Mouse (Mus musculus): ENCODE results near the gene Rnaseh2b. TPM values are rescaled to one million over a fixed set of nuclear protein-coding genes. Genes with fewer than 3 reads are reported as not detected.

Rnaseh2b gene
- polyA plus RNA-seq, 1 experiment from 2014 or later, result 65.3 TPM

DNA sequence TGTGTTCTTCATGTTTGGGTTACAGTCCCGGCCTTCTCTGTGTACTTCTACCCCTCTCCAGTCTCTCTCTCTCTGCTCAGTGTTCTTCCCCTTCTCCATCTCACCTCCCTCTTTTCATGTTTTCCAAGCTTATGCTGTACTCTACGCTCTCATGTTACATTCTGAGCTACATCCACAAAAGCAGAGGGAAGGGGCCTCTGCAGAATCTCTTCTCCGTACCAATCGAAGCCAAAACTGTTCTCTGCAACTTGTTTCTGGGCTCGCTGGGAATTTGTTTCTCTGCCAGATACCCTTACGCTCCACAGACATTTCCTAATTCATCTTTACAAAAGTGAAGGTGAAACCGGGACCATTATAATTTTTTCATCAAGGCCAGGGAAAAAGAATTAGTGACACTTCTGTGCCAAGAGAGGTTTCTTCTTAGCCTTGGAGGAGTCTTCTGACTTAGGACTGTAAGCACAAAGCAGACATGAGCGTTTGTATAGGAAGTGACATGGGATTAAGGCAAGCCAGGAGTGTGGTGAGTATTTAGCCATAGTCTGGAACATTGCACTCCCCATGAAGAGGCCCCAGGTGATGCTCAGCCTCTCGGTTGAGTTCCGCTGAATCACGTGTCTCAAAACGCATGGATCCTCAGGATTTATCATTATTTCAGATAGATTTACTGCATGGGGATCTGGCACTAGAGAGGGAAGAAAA lies 21.5 kb upstream of the Rnaseh2b start:
- H3K9me3 ChIP-seq, result no peaks in the 10 kb centered on the region
- H3K36me3 ChIP-seq, result no peaks in the 10 kb centered on the region
- no peaks in the 10 kb centered on the region for H3K27me3 ChIP-seq
- WGBS, result 90% methylated on average over 12 of the region's 12 CpGs
- no peak overlapping the region for H3K4me3 ChIP-seq
- H3K27ac ChIP-seq (replicated peaks), result no peak overlapping the region
- H3K9ac ChIP-seq (replicated peaks), result no peak overlapping the region
- no peak overlapping the region for H3K4me2 ChIP-seq (replicated peaks)
- no peaks in the 10 kb centered on the region for H3K4me1 ChIP-seq
- ATAC-seq (ENCODE audit: low FRiP score, low read depth), result no peak

DNA sequence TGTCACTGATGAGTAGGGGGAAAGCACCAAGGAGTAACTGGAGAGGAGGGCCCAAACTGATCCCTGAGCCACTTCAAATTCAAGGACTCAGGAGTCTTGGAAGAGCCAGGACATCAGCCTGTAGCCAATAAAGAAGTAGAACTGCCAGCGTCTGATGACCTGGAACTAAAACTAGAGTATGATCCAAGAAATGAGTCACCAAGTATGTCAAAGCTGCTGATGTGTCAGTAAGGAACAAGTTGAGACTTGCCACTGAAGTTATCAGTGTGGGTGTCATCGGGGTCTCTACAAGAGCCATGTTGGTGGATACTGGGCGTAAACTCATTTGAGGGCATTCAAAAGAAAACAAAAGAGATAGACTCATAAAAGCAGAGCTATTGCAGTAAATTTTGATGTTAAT lies 18.8 kb upstream of the Rnaseh2b start:
- no peak overlapping the region for H3K4me2 ChIP-seq (replicated peaks)
- no peak overlapping the region for H3K4me3 ChIP-seq
- H3K9me3 ChIP-seq, result no peaks in the 10 kb centered on the region
- 94% methylated on average over 3 of the region's 3 CpGs for WGBS
- no peaks in the 10 kb centered on the region for H3K4me1 ChIP-seq
- H3K9ac ChIP-seq (replicated peaks), result no peak overlapping the region
- ATAC-seq (ENCODE audit: low FRiP score, low read depth), result no peak
- H3K27me3 ChIP-seq, result no peaks in the 10 kb centered on the region
- no peak overlapping the region for H3K27ac ChIP-seq (replicated peaks)
- H3K36me3 ChIP-seq, result no peaks in the 10 kb centered on the region

DNA sequence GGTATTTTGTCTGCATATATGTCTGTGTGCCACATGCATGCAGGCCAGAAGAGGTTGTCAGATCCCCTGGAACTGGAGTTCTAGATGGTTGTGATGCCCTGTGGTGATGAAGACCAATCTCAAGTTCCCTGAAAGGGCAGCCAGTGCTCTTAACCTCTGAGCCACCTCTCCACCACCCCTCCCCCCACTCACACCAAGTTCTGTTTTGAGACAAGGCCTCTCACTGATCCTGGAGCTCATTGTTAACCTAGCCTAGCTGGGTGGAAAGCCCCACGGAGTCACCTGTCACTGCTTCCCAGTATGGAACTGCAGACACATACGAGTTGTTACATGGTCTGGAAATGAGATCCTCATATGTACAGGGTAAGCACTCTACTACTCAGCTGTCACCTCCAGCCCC lies 9.4 kb upstream of the Rnaseh2b start:
- Histone ChIP-seq H3K4me2 (replicated peaks) (no peak overlapping the region), H3K4me1 (no peaks in the 10 kb centered on the region), H3K36me3 (no peaks in the 10 kb centered on the region), H3K9me3 (no peaks in the 10 kb centered on the region), H3K27ac (replicated peaks) (no peak overlapping the region), H3K9ac (replicated peaks) (no peak overlapping the region), H3K27me3 (no peaks in the 10 kb centered on the region), H3K4me3 (no peak overlapping the region)
- WGBS, result 75% methylated on average over 2 of the region's 2 CpGs
- no peak for ATAC-seq (ENCODE audit: low FRiP score, low read depth)

DNA sequence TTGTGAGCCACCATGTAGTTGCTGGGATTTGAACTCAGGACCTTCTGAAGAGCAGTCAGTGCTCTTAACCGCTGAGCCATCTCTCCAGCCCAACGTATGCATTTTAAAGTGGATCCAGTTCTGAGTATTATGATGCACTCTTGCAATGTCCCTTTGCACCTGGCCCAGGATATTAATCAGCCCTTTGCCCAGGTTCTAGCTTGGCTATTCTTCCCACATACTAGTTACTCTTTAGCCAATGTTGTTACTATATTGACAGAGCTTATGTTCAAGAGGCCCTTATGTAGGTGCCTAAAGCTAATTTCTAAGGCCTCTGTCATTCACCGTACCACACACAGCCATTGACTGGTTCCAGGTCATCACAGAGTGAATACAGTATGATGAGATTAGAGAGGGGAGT lies 3.7 kb upstream of the Rnaseh2b start:
- Histone ChIP-seq H3K36me3 (no peaks in the 10 kb centered on the region), H3K27me3 (peaks cover 11% of the 10 kb centered on the region), H3K4me2 (replicated peaks) (no peak overlapping the region), H3K9ac (replicated peaks) (no peak overlapping the region), H3K4me1 (peaks cover 15% of the 10 kb centered on the region), H3K27ac (replicated peaks) (no peak overlapping the region), H3K9me3 (no peaks in the 10 kb centered on the region), H3K4me3 (no peak overlapping the region)
- ATAC-seq (ENCODE audit: low FRiP score, low read depth), result no peak
- WGBS, result 93% methylated on average over 3 of the region's 3 CpGs

DNA sequence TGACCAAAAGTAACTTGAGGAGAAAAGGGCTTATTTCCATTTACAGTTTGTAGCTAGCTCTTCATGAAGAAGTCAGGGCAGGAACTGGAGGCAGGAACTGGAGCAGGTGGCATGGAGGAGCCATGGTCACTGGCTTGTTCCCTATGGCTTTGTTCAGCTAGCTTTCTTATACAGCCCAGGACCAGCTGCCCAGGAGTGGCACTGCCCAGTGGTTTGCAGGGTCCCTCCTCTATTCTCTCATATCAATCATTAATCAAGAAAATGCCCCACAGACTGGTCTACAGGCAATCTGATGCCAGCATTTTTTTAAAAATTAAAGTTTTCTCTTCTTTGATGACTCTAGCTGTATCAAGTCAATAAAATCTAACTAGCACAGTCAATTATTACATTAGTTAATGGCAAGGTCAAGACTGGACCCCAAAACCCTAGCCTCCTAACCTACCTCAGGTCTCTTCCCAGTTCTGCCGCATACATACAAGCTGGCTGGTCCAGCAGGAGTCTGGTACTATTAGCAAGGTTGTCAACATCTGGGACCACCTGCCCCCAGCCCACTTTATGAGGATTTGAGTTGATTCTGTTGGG lies 892 bp upstream of the Rnaseh2b start:
- H3K9me3 ChIP-seq, result no peaks in the 10 kb centered on the region
- no peak overlapping the region for H3K4me2 ChIP-seq (replicated peaks)
- no peak overlapping the region for H3K4me3 ChIP-seq
- ATAC-seq (ENCODE audit: low FRiP score, low read depth), result no peak
- no peak overlapping the region for H3K27ac ChIP-seq (replicated peaks)
- peaks cover 11% of the 10 kb centered on the region for H3K27me3 ChIP-seq
- 95% methylated on average over 1 of the region's 1 CpGs for WGBS
- H3K36me3 ChIP-seq, result no peaks in the 10 kb centered on the region
- no peak overlapping the region for H3K9ac ChIP-seq (replicated peaks)
- H3K4me1 ChIP-seq, result peaks cover 15% of the 10 kb centered on the region

DNA sequence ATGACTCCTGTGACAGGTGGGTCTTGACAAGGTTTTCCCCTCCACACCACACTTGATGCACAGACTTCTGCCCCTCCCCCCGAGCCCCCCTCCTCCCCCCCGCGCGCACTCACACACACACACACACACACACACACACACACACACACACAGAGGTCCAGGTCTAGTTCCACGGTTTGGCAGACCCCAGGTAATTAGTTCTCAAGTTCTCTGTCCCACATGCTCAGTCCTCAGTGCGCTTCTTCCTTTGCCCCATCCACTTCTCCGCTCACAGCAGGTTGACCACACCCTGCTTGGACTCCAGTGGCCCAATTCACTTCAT lies 262 bp upstream of the Rnaseh2b start:
- H3K27ac ChIP-seq (replicated peaks), result no peak overlapping the region
- ATAC-seq (ENCODE audit: low FRiP score, low read depth), result peak; percentile 30; the same call in 1 of the 2 replicates
- H3K9me3 ChIP-seq, result no peaks in the 10 kb centered on the region

DNA sequence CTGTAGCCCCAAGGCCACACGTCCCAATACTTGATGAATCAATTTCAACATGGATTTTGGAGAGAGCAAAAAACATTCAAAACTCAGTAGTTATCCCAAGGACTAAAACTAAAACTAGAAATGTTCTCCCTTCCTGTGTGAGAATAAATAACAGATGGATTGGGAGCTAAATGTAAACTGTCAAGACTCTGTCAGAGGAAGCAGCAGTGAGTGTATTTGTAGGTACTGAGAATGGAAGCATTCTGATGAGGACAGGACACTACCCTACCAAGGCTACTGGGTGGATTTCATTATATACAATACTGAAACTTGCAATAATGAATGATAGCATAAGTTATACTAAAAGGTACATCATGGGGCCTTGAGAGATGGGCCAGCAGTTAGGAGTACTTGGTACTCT lies 6.4 kb downstream of the Rnaseh2b start:
- no peaks in the 10 kb centered on the region for H3K36me3 ChIP-seq
- no peaks in the 10 kb centered on the region for H3K9me3 ChIP-seq
- 85% methylated on average over 1 of the region's 1 CpGs for WGBS
- ATAC-seq (ENCODE audit: low FRiP score, low read depth), result no peak
- H3K4me3 ChIP-seq, result no peak overlapping the region
- no peak overlapping the region for H3K9ac ChIP-seq (replicated peaks)
- H3K27me3 ChIP-seq, result no peaks in the 10 kb centered on the region; the same call in 1 of the 2 replicates
- H3K27ac ChIP-seq (replicated peaks), result no peak overlapping the region
- H3K4me1 ChIP-seq, result no peaks in the 10 kb centered on the region
- no peak overlapping the region for H3K4me2 ChIP-seq (replicated peaks)

More for the DNA sequence above, 262 bp upstream of the Rnaseh2b start:
- H3K9ac ChIP-seq (replicated peaks), result peak overlapping the region; percentile 62
- peaks cover 15% of the 10 kb centered on the region for H3K4me1 ChIP-seq
- peak overlapping the region; percentile 57 for H3K4me3 ChIP-seq
- 32% methylated on average over 3 of the region's 7 CpGs for WGBS
- H3K27me3 ChIP-seq, result peaks cover 11% of the 10 kb centered on the region
- H3K36me3 ChIP-seq, result no peaks in the 10 kb centered on the region
- peak overlapping the region; percentile 99 for H3K4me2 ChIP-seq (replicated peaks)

DNA sequence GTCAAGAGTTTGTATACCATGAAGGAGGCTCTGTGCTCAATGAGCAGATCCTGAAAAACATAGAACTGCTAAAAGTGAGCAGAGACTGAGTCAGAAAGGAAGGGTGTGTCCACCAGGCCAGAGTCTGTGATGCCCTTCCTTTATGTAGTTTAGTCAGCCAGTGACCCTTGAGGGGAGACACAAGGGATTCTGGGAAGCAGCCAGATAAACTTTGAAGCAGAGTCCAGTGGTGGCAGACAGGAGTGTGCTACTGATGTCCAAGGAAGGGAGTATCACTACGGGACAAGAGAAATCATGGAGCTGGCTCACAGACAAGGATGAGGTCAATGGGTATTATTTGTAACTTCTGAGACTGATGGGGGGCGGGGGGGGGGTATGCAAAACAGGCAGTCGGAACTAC lies 7.6 kb downstream of the Rnaseh2b start:
- Histone ChIP-seq H3K27ac (replicated peaks) (no peak overlapping the region), H3K4me2 (replicated peaks) (no peak overlapping the region), H3K27me3 (no peaks in the 10 kb centered on the region), H3K4me1 (no peaks in the 10 kb centered on the region), H3K36me3 (no peaks in the 10 kb centered on the region), H3K4me3 (no peak overlapping the region), H3K9me3 (no peaks in the 10 kb centered on the region), H3K9ac (replicated peaks) (no peak overlapping the region)
- 84% methylated on average over 3 of the region's 3 CpGs for WGBS
- no peak for ATAC-seq (ENCODE audit: low FRiP score, low read depth)

DNA sequence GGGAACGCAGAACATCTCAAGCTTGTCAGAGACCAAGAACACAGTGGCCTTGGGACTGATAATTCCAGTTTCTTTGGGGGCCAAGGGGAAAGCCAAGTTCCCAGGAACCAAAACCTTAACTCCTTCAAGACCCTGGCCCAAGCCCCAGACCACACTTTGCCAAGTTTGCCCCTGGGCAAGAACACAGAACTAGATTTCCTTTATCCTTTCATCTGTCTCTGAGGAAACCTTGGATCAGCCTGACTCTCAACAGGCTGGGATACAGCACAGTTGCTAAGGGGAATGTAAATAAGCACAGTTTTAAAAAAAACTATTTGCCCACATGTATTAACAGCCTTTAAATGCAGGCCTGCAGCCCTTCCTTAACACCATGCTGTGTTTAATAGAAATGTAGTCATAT lies 15.2 kb downstream of the Rnaseh2b start:
- H3K4me3 ChIP-seq, result no peak overlapping the region
- peaks cover 5% of the 10 kb centered on the region; the same call in 1 of the 2 replicates for H3K4me1 ChIP-seq
- ATAC-seq (ENCODE audit: low FRiP score, low read depth), result no peak
- H3K27me3 ChIP-seq, result no peaks in the 10 kb centered on the region
- WGBS, result 96% methylated on average over 1 of the region's 1 CpGs
- H3K9me3 ChIP-seq, result no peaks in the 10 kb centered on the region
- H3K36me3 ChIP-seq, result no peaks in the 10 kb centered on the region
- H3K9ac ChIP-seq (replicated peaks), result no peak overlapping the region
- H3K4me2 ChIP-seq (replicated peaks), result no peak overlapping the region
- no peak overlapping the region for H3K27ac ChIP-seq (replicated peaks)

DNA sequence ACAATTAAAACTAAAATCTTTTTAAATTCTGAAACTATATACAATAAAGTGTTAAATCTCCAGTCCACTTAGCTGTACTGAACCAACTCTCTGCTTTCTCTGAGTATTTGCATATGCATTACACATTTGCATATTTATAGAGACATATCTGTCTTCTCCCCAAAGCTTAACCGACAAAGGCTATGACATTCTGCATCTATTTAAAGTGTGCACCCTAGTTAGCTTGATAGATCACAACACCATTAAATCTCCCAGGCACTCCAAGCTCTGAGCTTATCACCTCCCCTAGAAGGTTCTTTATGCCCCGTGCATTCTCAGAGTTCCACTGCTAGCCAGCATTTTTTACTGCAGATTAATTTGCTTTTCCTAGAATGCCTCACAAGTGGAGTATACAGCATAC lies 16.6 kb downstream of the Rnaseh2b start:
- no peak for ATAC-seq (ENCODE audit: low FRiP score, low read depth)
- peaks cover 5% of the 10 kb centered on the region; the same call in 1 of the 2 replicates for H3K4me1 ChIP-seq
- WGBS, result 43% methylated on average over 2 of the region's 2 CpGs

DNA sequence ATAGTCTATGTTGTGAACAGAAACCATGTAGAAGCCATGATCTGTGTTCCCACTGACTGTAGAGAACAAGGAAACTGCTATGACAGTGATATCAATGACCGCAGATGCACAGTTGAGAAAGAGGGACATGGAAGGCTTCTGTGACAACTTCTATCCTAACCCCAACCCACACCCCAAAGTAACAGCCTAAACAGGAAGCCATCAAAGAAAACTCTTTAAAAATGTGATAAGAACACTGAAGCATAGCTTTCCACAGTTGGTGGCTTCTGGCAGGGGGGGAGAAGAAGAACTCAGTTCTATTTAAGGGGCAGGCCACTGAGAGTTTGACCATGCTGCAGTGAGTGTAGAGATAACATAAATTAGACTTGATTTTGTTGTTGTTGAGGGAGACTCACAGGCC lies 19.3 kb downstream of the Rnaseh2b start:
- WGBS, result 97% methylated on average over 1 of the region's 1 CpGs
- H3K9ac ChIP-seq (replicated peaks), result no peak overlapping the region
- H3K36me3 ChIP-seq, result no peaks in the 10 kb centered on the region

More for the DNA sequence above, 16.6 kb downstream of the Rnaseh2b start:
- Histone ChIP-seq H3K27me3 (no peaks in the 10 kb centered on the region), H3K4me3 (no peak overlapping the region), H3K9me3 (no peaks in the 10 kb centered on the region), H3K4me2 (replicated peaks) (no peak overlapping the region), H3K27ac (replicated peaks) (no peak overlapping the region), H3K9ac (replicated peaks) (no peak overlapping the region), H3K36me3 (no peaks in the 10 kb centered on the region)

DNA sequence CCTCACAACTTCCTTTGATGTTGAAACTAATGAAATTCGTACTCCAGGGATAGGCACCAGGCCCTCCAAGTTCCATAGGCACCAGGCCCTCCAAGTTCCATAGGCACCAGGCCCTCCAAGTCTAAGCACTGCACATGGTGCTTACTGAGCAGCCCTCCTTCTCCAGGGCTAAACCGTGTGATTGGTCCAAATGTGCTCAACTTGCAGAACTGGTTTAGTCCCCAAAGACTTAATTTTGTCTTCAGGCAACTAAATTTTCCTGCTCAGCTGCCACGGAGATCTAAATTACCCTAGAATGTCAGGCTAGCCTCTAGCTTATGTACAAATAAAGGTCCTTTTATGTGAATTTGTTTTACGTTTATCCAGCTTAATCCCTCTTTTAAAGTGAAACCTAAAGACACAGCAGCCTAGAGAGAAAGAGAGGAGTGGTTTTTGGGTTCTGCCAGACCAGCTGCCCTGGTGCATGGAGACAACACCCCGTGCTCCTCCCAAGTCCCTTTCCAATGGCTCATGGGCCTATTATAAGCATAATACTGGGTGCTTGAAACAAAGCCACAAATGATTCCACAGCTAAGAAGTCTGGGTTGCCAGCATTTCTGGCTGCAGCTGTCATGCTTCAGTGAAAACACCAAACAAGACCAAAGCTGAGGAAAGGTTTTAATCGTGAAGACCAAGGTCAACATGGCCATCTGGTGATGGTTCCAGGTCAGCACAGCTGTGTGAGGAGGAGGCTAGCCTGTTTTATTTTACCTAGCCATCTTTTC lies 30.4 kb downstream of the Rnaseh2b start:
- 31% methylated on average over 6 of the region's 6 CpGs for WGBS
- Histone ChIP-seq H3K9me3 (no peaks in the 10 kb centered on the region), H3K4me3 (no peak overlapping the region), H3K9ac (replicated peaks) (no peak overlapping the region), H3K36me3 (no peaks in the 10 kb centered on the region), H3K4me2 (replicated peaks) (no peak overlapping the region), H3K27me3 (peaks cover 4% of the 10 kb centered on the region; the same call in 1 of the 2 replicates), H3K4me1 (peaks cover 12% of the 10 kb centered on the region), H3K27ac (replicated peaks) (no peak overlapping the region)
- no peak for ATAC-seq (ENCODE audit: low FRiP score, low read depth)

More for the DNA sequence above, 19.3 kb downstream of the Rnaseh2b start:
- H3K4me1 ChIP-seq, result peaks cover 5% of the 10 kb centered on the region; the same call in 1 of the 2 replicates
- no peak overlapping the region for H3K4me2 ChIP-seq (replicated peaks)
- H3K4me3 ChIP-seq, result no peak overlapping the region
- no peaks in the 10 kb centered on the region for H3K27me3 ChIP-seq
- H3K27ac ChIP-seq (replicated peaks), result no peak overlapping the region
- no peak for ATAC-seq (ENCODE audit: low FRiP score, low read depth)
- no peaks in the 10 kb centered on the region for H3K9me3 ChIP-seq

All from midbrain, embryonic 12.5 days (tissue).